Mouse (Mus musculus): ENCODE data around the gene Rpl29. TPM values are rescaled to one million over a fixed set of nuclear protein-coding genes. Genes with fewer than 3 reads are reported as not detected.

Rpl29 gene
- polyA plus RNA-seq, 1 experiment = 475 TPM

- H3K4me1 ChIP-seq (ENCODE audit: control insufficient read depth, insufficient read depth, low read length) = peaks cover 6% of the 10 kb centered on the region
- no peak overlapping the region for H3K27ac ChIP-seq (ENCODE audit: insufficient read depth, low read length)
- TF ChIP-seq CTCF (IDR thresholded peaks at IDR 0.05; ENCODE audit: borderline replicate concordance, insufficient read depth, low read depth, low read length) = no peak
- no peak for TF ChIP-seq POLR2A (IDR thresholded peaks at IDR 0.05; ENCODE audit: borderline replicate concordance, insufficient read depth, low read length)
- H3K27me3 ChIP-seq (ENCODE audit: control insufficient read depth, insufficient read depth, low read length) = no peaks in the 10 kb centered on the region
- no peak for DNase-seq
- WGBS = 83% methylated on average over 9 of the region's 9 CpGs
- H3K4me3 ChIP-seq (replicated peaks; ENCODE audit: insufficient read depth, low read depth, low read length) = no peak overlapping the region
These were observed 30.5 kb upstream of the Rpl29 start for GRCm38 (mm10) chr9:106398667-106399311.

DNA sequence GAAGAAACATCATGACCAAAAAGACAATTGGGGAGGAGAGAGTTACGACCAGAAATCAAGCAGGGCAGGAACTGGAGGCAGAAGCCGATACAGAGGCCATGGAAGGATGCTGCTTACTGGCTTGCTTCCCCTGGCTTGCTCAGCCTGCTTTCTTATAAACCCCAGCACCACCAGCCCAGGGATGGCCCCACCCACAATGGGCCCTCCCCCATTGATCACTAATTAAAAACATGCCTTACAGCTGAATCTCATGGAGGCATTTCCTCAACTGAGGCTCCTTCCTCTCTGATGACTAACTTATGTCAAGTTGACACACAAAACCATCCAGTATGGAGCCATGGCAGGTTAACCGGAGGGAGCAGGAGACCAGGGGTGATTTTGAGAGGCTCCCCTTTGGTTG, 29.4 kb upstream of the Rpl29 start:
- Histone ChIP-seq H3K27ac (ENCODE audit: insufficient read depth, low read length) (no peak overlapping the region), H3K4me3 (replicated peaks; ENCODE audit: insufficient read depth, low read depth, low read length) (no peak overlapping the region), H3K4me1 (ENCODE audit: control insufficient read depth, insufficient read depth, low read length) (peaks cover 6% of the 10 kb centered on the region), H3K27me3 (ENCODE audit: control insufficient read depth, insufficient read depth, low read length) (no peaks in the 10 kb centered on the region)
- TF ChIP-seq CTCF (IDR thresholded peaks at IDR 0.05; ENCODE audit: borderline replicate concordance, insufficient read depth, low read depth, low read length) (no peak), POLR2A (IDR thresholded peaks at IDR 0.05; ENCODE audit: borderline replicate concordance, insufficient read depth, low read length) (no peak)
- DNase-seq = no peak
- 94% methylated on average over 3 of the region's 3 CpGs for WGBS

GRCm38 (mm10) chr9:106402149-106402548, 27.1 kb upstream of the Rpl29 start:
- no peak overlapping the region for H3K4me3 ChIP-seq (replicated peaks; ENCODE audit: insufficient read depth, low read depth, low read length)
- TF ChIP-seq POLR2A (IDR thresholded peaks at IDR 0.05; ENCODE audit: borderline replicate concordance, insufficient read depth, low read length) = no peak
- no peak for TF ChIP-seq CTCF (IDR thresholded peaks at IDR 0.05; ENCODE audit: borderline replicate concordance, insufficient read depth, low read depth, low read length)
- no peak overlapping the region for H3K27ac ChIP-seq (ENCODE audit: insufficient read depth, low read length)
- peaks cover 12% of the 10 kb centered on the region for H3K4me1 ChIP-seq (ENCODE audit: control insufficient read depth, insufficient read depth, low read length)
- H3K27me3 ChIP-seq (ENCODE audit: control insufficient read depth, insufficient read depth, low read length) = no peaks in the 10 kb centered on the region
- DNase-seq = no peak
- WGBS = 91% methylated on average over 5 of the region's 5 CpGs

GRCm38 (mm10) chr9:106402607-106403375, 26.5 kb upstream of the Rpl29 start:
- 91% methylated on average over 16 of the region's 16 CpGs for WGBS
- Histone ChIP-seq H3K4me3 (replicated peaks; ENCODE audit: insufficient read depth, low read depth, low read length) (no peak overlapping the region), H3K27ac (ENCODE audit: insufficient read depth, low read length) (no peak overlapping the region), H3K4me1 (ENCODE audit: control insufficient read depth, insufficient read depth, low read length) (peaks cover 12% of the 10 kb centered on the region), H3K27me3 (ENCODE audit: control insufficient read depth, insufficient read depth, low read length) (no peaks in the 10 kb centered on the region)
- no peak for DNase-seq
- TF ChIP-seq POLR2A (IDR thresholded peaks at IDR 0.05; ENCODE audit: borderline replicate concordance, insufficient read depth, low read length) = no peak
- no peak for TF ChIP-seq CTCF (IDR thresholded peaks at IDR 0.05; ENCODE audit: borderline replicate concordance, insufficient read depth, low read depth, low read length)

DNA sequence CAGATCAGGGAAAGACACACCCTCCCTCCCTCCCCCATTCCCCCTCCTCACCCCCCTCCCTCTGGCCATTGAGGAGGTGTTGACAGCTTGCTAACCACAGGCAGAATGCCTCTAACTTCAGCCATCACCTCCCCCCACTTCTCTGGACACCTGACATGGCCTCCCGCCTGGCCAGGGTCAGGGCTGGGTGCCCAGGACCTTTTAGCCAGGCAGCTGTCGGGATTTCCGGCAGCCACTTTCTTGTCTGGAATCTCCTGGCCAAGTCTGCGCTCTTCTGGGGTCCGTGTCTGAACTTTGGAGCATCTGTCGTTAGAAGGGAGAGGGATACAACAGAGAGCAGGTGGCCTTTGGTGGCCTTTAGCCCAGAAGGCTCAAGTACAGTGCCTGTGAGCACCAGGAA, 24.0 kb upstream of the Rpl29 start:
- TF ChIP-seq CTCF (IDR thresholded peaks at IDR 0.05; ENCODE audit: borderline replicate concordance, insufficient read depth, low read depth, low read length) (no peak), POLR2A (IDR thresholded peaks at IDR 0.05; ENCODE audit: borderline replicate concordance, insufficient read depth, low read length) (no peak)
- no peak for DNase-seq
- H3K27me3 ChIP-seq (ENCODE audit: control insufficient read depth, insufficient read depth, low read length) = no peaks in the 10 kb centered on the region
- H3K27ac ChIP-seq (ENCODE audit: insufficient read depth, low read length) = no peak overlapping the region
- H3K4me3 ChIP-seq (replicated peaks; ENCODE audit: insufficient read depth, low read depth, low read length) = no peak overlapping the region
- 12% methylated on average over 6 of the region's 6 CpGs for WGBS
- H3K4me1 ChIP-seq (ENCODE audit: control insufficient read depth, insufficient read depth, low read length) = peaks cover 12% of the 10 kb centered on the region

- Histone ChIP-seq H3K27me3 (ENCODE audit: control insufficient read depth, insufficient read depth, low read length) (no peaks in the 10 kb centered on the region), H3K27ac (ENCODE audit: insufficient read depth, low read length) (no peak overlapping the region), H3K4me1 (ENCODE audit: control insufficient read depth, insufficient read depth, low read length) (peaks cover 12% of the 10 kb centered on the region), H3K4me3 (replicated peaks; ENCODE audit: insufficient read depth, low read depth, low read length) (no peak overlapping the region)
- 58% methylated on average over 8 of the region's 8 CpGs for WGBS
- DNase-seq = no peak
- no peak for TF ChIP-seq CTCF (IDR thresholded peaks at IDR 0.05; ENCODE audit: borderline replicate concordance, insufficient read depth, low read depth, low read length)
- no peak for TF ChIP-seq POLR2A (IDR thresholded peaks at IDR 0.05; ENCODE audit: borderline replicate concordance, insufficient read depth, low read length)
These were observed 22.7 kb upstream of the Rpl29 start for GRCm38 (mm10) chr9:106406443-106407078.

DNA sequence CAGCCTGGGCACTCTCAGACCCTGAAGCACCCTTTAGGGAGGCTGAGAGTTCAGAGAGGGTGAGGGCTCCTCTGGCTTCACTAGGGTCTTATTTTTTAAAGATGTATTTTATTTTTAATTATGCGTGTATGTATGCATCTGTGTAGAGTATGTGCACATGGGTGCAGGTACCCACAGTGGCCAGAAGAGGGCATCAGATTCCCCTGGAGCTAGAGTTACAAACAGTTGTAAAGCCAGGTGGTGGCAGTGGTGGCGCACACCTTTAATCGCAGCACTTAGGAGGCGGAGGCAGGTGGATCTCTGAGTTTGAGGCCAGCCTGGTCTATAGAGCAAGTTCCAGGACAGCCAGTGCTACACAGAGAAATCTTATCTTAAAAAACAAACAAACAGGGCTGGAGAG, 20.2 kb upstream of the Rpl29 start:
- 97% methylated on average over 4 of the region's 4 CpGs for WGBS
- Histone ChIP-seq H3K4me1 (ENCODE audit: control insufficient read depth, insufficient read depth, low read length) (peaks cover 12% of the 10 kb centered on the region), H3K4me3 (replicated peaks; ENCODE audit: insufficient read depth, low read depth, low read length) (no peak overlapping the region), H3K27me3 (ENCODE audit: control insufficient read depth, insufficient read depth, low read length) (no peaks in the 10 kb centered on the region), H3K27ac (ENCODE audit: insufficient read depth, low read length) (no peak overlapping the region)
- TF ChIP-seq CTCF (IDR thresholded peaks at IDR 0.05; ENCODE audit: borderline replicate concordance, insufficient read depth, low read depth, low read length) (no peak), POLR2A (IDR thresholded peaks at IDR 0.05; ENCODE audit: borderline replicate concordance, insufficient read depth, low read length) (no peak)
- DNase-seq = no peak
